Mouse (Mus musculus): ENCODE data around the gene Nap1l4. TPM values are rescaled to one million over a fixed set of nuclear protein-coding genes. Genes with fewer than 3 reads are reported as not detected.
A peak's percentile ranks its signal among the peaks of the same experiment; 100 is the strongest.

Gene Nap1l4
- polyA plus RNA-seq, 1 experiment from 2014 or later = 79.3 TPM

DNA sequence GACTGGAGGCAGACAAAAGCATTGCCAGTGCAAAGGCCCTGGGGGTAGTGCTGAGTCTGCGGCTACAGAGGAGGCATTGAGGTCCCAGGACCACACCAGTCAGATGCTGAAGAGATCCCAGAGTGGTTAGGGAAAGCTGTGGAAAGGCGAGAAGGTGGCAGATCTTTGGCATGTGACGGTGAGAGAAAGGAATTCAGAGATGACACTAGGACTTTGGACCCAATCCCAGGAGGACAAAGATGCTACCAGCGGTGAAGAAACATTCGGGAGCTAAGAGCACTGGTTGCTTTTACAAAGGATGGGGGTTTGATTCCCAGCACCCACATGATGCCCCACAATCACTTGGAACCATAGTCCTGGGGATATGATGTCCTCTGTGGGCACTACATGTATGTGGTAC lies 71.1 kb downstream of the Nap1l4 start:
- Histone ChIP-seq H3K9me3 (replicated peaks) (no peaks in the 10 kb centered on the region), H3K27ac (replicated peaks) (no peak overlapping the region), H3K4me2 (no peak overlapping the region), H3K27me3 (peaks cover 12% of the 10 kb centered on the region; the same call in 1 of the 2 replicates), H3K4me1 (replicated peaks) (peaks cover 18% of the 10 kb centered on the region), H3K36me3 (replicated peaks) (no peaks in the 10 kb centered on the region), H3K4me3 (replicated peaks) (no peak overlapping the region), H3K9ac (no peak overlapping the region)
- no peak for ATAC-seq (ENCODE audit: insufficient read depth)
- WGBS (ENCODE audit: insufficient replicate concordance) = 74% methylated on average over 5 of the region's 5 CpGs

GRCm38 (mm10) chr7:143476702-143477335 lies 72.1 kb downstream of the Nap1l4 start:
- Histone ChIP-seq H3K9me3 (replicated peaks) (no peaks in the 10 kb centered on the region), H3K9ac (no peak overlapping the region), H3K36me3 (replicated peaks) (no peaks in the 10 kb centered on the region), H3K27ac (replicated peaks) (no peak overlapping the region), H3K27me3 (peaks cover 8% of the 10 kb centered on the region; the same call in 1 of the 2 replicates), H3K4me1 (replicated peaks) (peaks cover 17% of the 10 kb centered on the region), H3K4me2 (no peak overlapping the region), H3K4me3 (replicated peaks) (no peak overlapping the region)
- WGBS (ENCODE audit: insufficient replicate concordance) = 61% methylated on average over 3 of the region's 3 CpGs
- ATAC-seq (ENCODE audit: insufficient read depth) = no peak

DNA sequence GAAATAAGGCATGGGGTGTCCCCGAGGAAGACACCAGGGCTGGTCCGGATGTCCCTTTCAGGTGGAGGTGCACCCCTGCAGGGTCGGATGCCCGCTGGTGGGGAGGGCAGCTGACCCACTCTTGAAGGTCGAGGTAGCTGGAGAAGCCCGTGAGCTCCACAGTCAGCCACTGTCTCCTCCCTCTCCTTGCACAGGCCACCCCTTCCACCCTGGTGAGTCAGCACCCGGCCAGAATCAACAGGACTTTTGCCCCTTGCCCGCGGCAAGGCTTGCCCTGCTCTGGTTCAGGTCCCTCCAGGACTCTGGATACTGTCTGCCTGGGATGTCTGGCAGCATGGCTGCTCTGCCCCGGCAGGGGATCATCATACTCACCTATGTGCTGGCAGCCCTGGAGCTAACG lies 73.0 kb downstream of the Nap1l4 start:
- 38% methylated on average over 11 of the region's 11 CpGs for WGBS (ENCODE audit: insufficient replicate concordance)
- ATAC-seq (ENCODE audit: insufficient read depth) = peak; percentile 53
- H3K4me2 ChIP-seq = peak overlapping the region; percentile 23

GRCm38 (mm10) chr7:143474811-143475210 lies 74.1 kb downstream of the Nap1l4 start:
- Histone ChIP-seq H3K36me3 (replicated peaks) (no peaks in the 10 kb centered on the region), H3K4me1 (replicated peaks) (peaks cover 17% of the 10 kb centered on the region), H3K4me3 (replicated peaks) (no peak overlapping the region), H3K9me3 (replicated peaks) (no peaks in the 10 kb centered on the region), H3K4me2 (peak overlapping the region; percentile 44; the same call in 1 of the 2 replicates), H3K9ac (no peak overlapping the region), H3K27me3 (no peaks in the 10 kb centered on the region; the same call in 1 of the 2 replicates), H3K27ac (replicated peaks) (no peak overlapping the region)
- peak; percentile 32; the same call in 1 of the 2 replicates for ATAC-seq (ENCODE audit: insufficient read depth)
- 32% methylated on average over 10 of the region's 10 CpGs for WGBS (ENCODE audit: insufficient replicate concordance)

More for the DNA sequence above, 73.0 kb downstream of the Nap1l4 start:
- H3K9ac ChIP-seq = no peak overlapping the region
- no peak overlapping the region for H3K27ac ChIP-seq (replicated peaks)
- no peaks in the 10 kb centered on the region for H3K36me3 ChIP-seq (replicated peaks)
- H3K4me1 ChIP-seq (replicated peaks) = peaks cover 17% of the 10 kb centered on the region
- peaks cover 2% of the 10 kb centered on the region; the same call in 1 of the 2 replicates for H3K27me3 ChIP-seq
- no peaks in the 10 kb centered on the region for H3K9me3 ChIP-seq (replicated peaks)
- H3K4me3 ChIP-seq (replicated peaks) = no peak overlapping the region

DNA sequence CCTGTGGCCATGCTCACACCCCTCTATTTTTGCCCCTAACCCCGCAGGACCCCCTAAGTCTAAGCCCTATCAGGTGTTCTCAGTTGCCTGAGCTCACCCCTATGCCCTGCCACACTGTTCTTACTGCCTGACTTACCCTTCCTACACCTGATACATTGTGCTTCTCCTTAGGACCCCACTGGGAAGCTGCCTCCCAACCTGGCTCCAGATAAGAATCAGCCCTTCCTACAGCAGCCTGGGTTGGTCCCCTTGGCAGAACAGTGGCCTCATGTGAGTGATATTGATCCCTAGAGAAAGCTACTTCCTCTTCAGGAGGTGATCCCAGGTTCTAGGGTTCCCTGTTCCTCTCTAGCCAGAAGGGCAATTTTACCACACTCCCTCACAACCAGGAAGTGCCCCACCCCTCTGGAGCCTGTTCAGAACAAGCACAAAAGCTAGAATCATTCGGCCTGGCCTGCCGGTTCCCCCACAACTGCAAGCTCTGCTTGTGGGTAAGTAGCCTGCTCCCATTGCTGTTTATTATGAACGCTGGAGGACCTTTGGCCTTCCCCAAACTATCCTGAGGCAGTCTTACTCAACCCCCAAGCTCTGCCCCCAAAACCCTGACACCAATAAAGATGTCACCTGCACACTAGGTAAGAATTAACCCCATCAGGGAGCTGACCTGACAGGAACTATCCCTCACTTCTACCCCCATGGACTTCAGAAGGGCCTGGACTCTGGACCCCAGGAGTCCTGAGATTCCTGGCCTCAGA lies 75.4 kb downstream of the Nap1l4 start, which contains the start of gene Slc22a18:
Gene Slc22a18 (plus strand): TSS at position 390 of the 755 bp plus-strand sequence.
- Histone ChIP-seq H3K36me3 (replicated peaks) (no peaks in the 10 kb centered on the region), H3K9ac (no peak within 1 kb of the TSS), H3K4me1 (replicated peaks) (peaks cover 17% of the 10 kb centered on the region), H3K27ac (replicated peaks) (no peak within 1 kb of the TSS), H3K4me3 (replicated peaks) (peak within 1 kb of the TSS; percentile 17), H3K4me2 (peak within 1 kb of the TSS; percentile 44), H3K9me3 (replicated peaks) (no peaks in the 10 kb centered on the region), H3K27me3 (no peaks in the 10 kb centered on the region; the same call in 1 of the 2 replicates)
- ATAC-seq (ENCODE audit: insufficient read depth) = no peak
- WGBS (ENCODE audit: insufficient replicate concordance) = 16% methylated on average over 4 of the region's 4 CpGs

DNA sequence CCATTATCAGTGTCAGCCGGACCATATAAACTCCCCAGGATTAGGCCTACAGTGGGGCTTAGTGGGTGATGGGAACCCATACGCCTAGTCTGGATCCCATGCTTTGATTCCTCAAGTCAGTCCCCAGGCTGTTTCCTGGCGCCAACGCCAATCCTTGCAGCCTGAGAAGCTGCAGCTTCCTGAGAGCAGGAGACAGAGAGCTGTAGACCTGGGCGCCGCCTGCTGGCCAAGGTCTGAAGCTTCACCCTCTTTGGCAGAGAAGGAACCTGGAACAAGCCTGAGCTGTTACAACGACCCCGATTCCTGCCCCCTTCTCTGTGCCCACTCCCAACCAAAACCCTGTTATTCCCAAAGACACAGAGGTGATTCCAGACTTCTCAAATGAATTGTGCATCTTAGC lies 79.0 kb downstream of the Nap1l4 start:
- Histone ChIP-seq H3K27ac (replicated peaks) (no peak overlapping the region), H3K4me1 (replicated peaks) (peaks cover 16% of the 10 kb centered on the region), H3K9ac (no peak overlapping the region), H3K4me2 (no peak overlapping the region), H3K36me3 (replicated peaks) (no peaks in the 10 kb centered on the region), H3K27me3 (peaks cover 23% of the 10 kb centered on the region), H3K9me3 (replicated peaks) (no peaks in the 10 kb centered on the region), H3K4me3 (replicated peaks) (no peak overlapping the region)
- 11% methylated on average over 8 of the region's 8 CpGs for WGBS (ENCODE audit: insufficient replicate concordance)
- ATAC-seq (ENCODE audit: insufficient read depth) = no peak

DNA sequence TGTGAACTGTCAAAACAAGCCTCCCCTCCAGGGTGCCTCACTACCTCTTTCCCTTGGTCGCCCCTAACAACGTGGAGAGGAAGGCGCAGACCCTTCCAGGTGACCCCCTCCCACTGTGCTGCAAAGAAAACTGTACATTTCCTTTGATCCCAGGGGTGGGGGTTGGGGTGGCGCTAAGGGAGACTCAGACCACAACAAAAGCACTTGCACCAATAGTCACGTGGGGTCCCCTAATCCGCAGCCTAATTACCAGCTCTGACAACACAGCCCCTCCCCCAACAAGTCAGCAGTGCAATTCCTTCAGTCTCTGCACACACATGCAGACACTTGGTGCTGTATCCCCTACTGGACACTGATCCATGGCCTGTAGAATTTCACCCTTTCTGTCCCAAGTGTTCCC lies 81.2 kb downstream of the Nap1l4 start:
- H3K36me3 ChIP-seq (replicated peaks) = no peaks in the 10 kb centered on the region
- WGBS (ENCODE audit: insufficient replicate concordance) = 27% methylated on average over 6 of the region's 6 CpGs
- no peak overlapping the region for H3K4me3 ChIP-seq (replicated peaks)
- no peak overlapping the region for H3K4me2 ChIP-seq
- no peak overlapping the region for H3K27ac ChIP-seq (replicated peaks)
- no peak for ATAC-seq (ENCODE audit: insufficient read depth)
- H3K9ac ChIP-seq = no peak overlapping the region
- H3K27me3 ChIP-seq = peaks cover 41% of the 10 kb centered on the region
- no peaks in the 10 kb centered on the region for H3K9me3 ChIP-seq (replicated peaks)
- peaks cover 25% of the 10 kb centered on the region for H3K4me1 ChIP-seq (replicated peaks)

DNA sequence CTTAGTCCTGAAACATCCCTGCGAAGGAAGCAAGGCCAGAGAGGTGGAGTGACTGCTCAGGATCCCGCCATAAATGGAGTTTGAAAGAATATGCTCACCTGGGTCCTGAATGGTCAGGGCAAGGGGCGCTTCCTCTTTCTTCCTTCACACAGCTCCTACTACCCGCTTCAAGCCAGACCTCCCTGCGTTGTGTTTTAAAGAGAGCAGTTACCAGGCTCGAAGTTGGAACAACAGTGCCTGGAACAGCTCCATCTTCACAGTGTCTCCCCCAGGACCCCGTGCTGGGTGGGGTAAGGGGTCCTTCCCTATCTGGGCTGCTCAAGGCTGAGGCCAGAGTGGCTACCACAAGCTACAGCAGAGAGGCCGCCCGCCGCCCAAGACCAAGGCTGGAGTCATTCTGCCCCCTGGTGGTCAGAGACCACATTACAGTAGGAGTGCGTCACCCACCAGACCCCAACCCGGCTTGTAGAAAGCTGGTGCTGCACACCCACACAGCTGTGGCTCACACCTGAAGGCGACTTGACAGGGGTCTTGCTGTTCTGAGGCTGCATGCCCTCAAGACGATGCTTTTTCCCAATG lies 82.7 kb downstream of the Nap1l4 start:
- H3K4me1 ChIP-seq (replicated peaks) = peaks cover 34% of the 10 kb centered on the region
- H3K36me3 ChIP-seq (replicated peaks) = no peaks in the 10 kb centered on the region
- H3K4me3 ChIP-seq (replicated peaks) = no peak overlapping the region
- no peak overlapping the region for H3K9ac ChIP-seq
- 0 out of 2 replicates have a peak, but pooled peaks cover 3% of the 10 kb centered on the region for H3K9me3 ChIP-seq (replicated peaks)
- 19% methylated on average over 14 of the region's 14 CpGs for WGBS (ENCODE audit: insufficient replicate concordance)
- H3K27ac ChIP-seq (replicated peaks) = no peak overlapping the region
- no peak for ATAC-seq (ENCODE audit: insufficient read depth)
- peaks cover 55% of the 10 kb centered on the region for H3K27me3 ChIP-seq
- no peak overlapping the region for H3K4me2 ChIP-seq

- H3K9ac ChIP-seq = peak overlapping the region; percentile 25; the same call in 1 of the 2 replicates
- H3K9me3 ChIP-seq (replicated peaks) = peaks cover 14% of the 10 kb centered on the region; the same call in 1 of the 2 replicates
- 21% methylated on average over 56 of the region's 56 CpGs for WGBS (ENCODE audit: insufficient replicate concordance)
- peak overlapping the region; percentile 44 for H3K4me3 ChIP-seq (replicated peaks)
- no peaks in the 10 kb centered on the region for H3K36me3 ChIP-seq (replicated peaks)
- peaks cover 44% of the 10 kb centered on the region for H3K4me1 ChIP-seq (replicated peaks)
- ATAC-seq (ENCODE audit: insufficient read depth) = peak; percentile 26; the same call in 1 of the 2 replicates
- no peak overlapping the region; the same call in 1 of the 2 replicates for H3K27ac ChIP-seq (replicated peaks)
- H3K4me2 ChIP-seq = peak overlapping the region; percentile 71
- H3K27me3 ChIP-seq = peaks cover 67% of the 10 kb centered on the region
Measured at GRCm38 (mm10) chr7:143464811-143465560, 83.9 kb downstream of the Nap1l4 start.

GRCm38 (mm10) chr7:143463865-143464415 lies 85.0 kb downstream of the Nap1l4 start:
- Histone ChIP-seq H3K4me3 (replicated peaks) (no peak overlapping the region), H3K36me3 (replicated peaks) (no peaks in the 10 kb centered on the region), H3K4me1 (replicated peaks) (peaks cover 48% of the 10 kb centered on the region), H3K4me2 (no peak overlapping the region), H3K9ac (peak overlapping the region; percentile 25; the same call in 1 of the 2 replicates), H3K9me3 (replicated peaks) (peaks cover 17% of the 10 kb centered on the region; the same call in 1 of the 2 replicates), H3K27me3 (peaks cover 78% of the 10 kb centered on the region), H3K27ac (replicated peaks) (no peak overlapping the region; the same call in 1 of the 2 replicates)
- no peak for ATAC-seq (ENCODE audit: insufficient read depth)
- 22% methylated on average over 11 of the region's 11 CpGs for WGBS (ENCODE audit: insufficient replicate concordance)

Measured in liver, embryonic 15.5 days (tissue).